Mouse (Mus musculus) adrenal gland, postnatal 14 days (tissue): ENCODE measurements around the gene Atf7ip. TPM values are rescaled to one million over a fixed set of nuclear protein-coding genes. Genes with fewer than 3 reads are reported as not detected.

Experiments used
- DNase-seq: peaks from one replicate; pipeline ENCODE4 v3.0.0; 2021; ENCODE audit warnings: mixed read lengths
- total RNA-seq: library from RNA; stranded (reverse); gene quantifications from 2 replicates; pipeline ENCODE4 v1.2.3, GENCODE M21; 2021

Gene Atf7ip
- total RNA-seq, 1 experiment from 2014 or later, result 82.0 TPM

DNA sequence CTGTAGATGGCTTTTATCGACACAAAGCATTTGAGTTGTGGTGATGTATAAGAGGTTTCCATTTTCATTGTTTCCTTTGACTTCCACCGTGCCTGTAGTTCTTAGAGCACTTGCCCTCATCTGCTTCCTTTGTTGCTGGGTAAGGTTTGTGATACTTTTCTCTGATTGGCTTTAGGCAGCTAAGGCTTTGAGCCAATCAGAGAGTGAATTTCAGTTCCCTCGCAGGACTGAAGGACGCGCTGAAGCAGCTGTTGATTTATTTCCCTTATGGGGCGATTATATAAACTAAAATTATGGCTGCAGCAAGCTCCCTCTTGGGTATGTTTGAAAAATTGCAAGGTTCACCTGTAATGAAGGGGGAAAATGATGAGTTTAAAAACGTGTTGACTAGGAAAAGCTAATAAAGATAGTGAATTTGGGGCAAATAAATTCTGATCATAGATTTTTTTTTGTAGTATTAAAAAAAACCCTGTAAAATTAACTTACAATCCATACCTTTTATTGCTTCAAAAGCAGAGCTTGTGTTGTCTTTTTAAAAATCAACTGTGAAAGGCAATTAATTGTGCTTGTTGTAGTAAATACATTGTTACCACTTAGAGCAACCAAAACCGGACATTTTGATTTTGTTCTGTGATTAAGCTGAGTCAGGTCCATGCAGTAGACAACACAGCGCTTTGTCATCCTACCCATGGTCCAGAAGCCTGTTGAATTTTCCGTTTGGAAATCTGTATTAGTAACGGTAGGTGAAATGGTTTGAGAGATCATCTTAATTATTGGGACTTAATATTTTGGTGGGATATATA lies 48.0 kb downstream of the Atf7ip start:
- peak; percentile 59 for DNase-seq

DNA sequence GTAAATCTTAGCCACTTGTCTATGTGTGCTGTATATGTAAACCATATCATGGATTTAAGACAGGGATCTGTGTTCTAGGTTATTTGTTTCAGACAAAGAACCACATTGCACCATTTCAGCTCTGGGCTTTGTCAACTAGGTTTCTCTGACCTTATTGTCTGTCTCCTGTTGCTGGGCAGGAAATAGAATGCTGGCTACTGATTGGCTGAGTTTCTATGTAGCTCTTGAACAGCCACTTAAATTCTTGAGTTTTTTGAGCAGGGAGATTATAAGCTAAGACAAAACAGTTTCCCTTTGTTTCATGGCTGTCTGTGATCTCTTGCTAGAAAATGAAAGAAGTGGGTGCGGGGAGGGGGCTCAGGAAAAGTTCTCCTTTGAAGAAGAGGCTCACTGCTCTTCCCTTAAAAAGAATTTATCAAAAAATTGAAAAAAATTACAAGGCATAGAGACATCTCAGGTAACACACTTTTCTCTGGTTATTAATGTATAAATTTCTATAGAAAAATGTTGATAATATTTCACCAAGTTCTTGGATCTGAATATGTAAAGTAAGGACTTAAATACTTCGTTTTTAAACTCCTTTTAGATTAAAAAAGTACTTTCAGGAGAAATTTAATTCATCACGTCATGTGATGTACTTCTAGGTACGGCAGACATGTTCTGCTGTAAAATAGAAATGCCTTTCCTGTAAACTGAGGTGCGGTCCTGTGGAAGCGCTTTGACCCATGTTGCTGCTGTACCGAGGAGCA lies 49.0 kb downstream of the Atf7ip start:
- DNase-seq, result peak; percentile 68

DNA sequence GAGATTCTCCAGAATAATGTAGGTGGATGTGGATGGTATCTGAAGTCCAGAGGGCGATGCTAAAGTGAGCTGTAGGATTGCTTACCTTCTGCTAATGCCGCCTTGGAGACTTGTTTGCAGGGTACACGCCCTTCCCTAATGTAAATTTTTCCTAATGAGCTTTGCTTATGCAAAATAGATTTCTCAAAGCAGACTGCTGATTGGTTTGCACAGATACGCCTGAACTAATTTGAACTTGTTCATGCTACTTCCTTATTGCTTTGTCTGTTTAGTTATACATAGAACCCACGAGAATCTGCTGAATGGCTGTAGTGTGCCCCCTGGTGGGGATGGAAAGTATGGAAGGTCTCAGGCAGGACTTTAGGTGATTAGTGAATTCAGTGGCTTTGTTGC lies 49.6 kb downstream of the Atf7ip start:
- DNase-seq, result peak; percentile 81

DNA sequence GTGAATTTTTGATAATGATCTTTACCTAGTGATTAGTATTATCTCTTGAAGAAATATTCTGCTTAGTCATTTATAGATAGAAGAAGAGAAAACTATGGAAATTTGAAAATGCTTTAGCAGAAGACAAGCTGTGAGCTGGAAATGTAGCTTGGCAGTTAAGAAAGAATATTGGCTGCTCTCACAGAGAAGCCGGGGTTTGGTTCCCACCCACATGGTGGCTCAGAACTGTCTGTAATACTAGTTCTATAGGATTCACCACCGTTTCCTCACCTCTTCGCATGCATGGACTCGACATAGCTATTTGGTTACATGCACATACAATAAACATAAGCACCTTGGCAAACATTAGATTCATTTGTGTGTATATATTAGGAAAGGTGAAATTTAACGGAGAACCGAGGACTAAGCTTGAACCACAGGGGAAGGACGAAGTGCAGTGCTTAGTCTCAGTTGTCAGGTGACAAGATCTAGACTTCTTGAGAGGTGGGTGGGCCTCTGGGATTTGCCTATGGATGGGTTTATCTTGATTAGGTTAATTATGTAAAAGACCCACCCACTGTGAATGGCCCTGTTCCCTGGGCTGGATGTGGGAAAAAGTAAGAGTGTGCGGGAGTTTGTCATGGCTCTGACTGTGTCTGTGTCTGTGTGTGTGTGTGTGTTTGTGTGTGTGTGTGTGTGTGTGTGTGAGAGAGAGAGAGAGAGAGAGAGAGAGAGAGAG lies 52.5 kb downstream of the Atf7ip start:
- DNase-seq, result no peak

DNA sequence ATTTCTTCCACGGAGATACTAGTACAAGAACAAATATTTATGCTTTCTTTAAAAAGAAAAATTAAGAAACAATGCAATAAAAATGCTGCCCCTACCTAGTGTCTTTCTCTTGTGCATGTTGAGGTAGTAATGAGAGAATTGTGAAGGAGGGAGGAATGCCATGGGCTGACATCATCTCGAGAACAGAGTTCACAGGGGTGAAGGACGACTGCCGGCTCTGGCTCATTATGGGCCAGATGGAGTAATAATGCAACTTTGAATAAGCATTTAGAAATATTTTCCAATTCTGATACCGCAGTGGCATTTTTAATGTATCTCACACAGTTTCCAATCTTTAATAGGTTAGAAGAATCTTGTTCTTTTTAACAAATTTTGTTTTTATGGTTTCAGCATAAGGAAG lies 60.0 kb downstream of the Atf7ip start:
- peak; percentile 32 for DNase-seq

DNA sequence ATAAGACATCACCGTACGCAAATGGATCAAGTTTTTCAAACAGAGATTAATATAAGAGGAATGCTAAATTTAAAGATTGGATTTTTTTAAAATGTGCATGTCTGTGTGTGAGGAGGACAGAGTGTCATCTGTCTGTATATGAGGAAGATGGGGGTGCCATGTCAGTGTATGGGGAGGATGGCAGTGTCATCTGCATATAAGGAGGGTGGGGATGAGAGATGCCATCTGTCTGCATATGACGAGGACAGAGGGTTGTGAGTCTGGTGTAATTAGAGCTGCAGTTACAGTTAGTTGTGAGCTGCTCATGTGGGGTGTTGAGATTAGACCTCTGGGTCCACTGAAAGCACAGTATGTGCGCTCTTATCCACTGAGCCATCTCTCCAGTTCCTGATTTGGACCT lies 84.8 kb downstream of the Atf7ip start:
- no peak for DNase-seq

DNA sequence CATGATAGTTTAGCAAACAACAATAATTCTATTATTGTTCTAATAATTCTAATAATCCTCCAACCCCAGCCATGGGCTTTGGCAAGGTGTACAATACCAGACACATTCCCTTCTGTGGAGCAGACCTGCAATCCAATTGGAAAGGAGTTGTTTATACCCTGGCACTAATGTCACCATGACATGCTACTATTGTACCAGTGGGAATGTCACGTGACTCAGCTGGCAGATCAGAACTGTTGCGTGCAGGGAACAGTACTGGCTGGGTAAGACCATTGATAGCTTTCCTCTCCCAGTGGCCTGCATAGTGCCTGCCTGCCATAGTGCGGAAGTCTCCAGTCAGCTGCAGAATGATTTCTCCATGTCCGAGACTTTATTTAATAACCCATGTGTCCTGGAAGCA lies 88.6 kb downstream of the Atf7ip start:
- no peak for DNase-seq

DNA sequence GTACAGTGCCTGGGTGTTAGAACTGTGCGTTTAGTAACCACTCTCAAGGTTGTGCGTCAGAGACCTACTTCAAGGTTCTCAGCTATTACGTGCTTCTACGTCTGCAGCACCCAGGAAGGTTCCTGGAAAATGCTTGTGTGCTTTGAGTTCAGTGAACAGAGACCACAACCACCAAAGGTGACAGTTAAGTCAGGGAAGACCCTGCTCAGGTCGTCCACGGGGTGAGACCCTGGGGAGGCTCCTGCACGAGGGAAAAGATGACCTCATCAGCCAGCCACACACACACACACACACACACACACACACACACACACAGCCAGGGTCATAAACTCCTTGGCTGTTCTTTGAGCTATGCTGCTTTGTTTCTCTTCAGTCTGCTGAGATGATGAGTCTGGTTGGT lies 96.6 kb downstream of the Atf7ip start:
- peak; percentile 18 for DNase-seq

DNA sequence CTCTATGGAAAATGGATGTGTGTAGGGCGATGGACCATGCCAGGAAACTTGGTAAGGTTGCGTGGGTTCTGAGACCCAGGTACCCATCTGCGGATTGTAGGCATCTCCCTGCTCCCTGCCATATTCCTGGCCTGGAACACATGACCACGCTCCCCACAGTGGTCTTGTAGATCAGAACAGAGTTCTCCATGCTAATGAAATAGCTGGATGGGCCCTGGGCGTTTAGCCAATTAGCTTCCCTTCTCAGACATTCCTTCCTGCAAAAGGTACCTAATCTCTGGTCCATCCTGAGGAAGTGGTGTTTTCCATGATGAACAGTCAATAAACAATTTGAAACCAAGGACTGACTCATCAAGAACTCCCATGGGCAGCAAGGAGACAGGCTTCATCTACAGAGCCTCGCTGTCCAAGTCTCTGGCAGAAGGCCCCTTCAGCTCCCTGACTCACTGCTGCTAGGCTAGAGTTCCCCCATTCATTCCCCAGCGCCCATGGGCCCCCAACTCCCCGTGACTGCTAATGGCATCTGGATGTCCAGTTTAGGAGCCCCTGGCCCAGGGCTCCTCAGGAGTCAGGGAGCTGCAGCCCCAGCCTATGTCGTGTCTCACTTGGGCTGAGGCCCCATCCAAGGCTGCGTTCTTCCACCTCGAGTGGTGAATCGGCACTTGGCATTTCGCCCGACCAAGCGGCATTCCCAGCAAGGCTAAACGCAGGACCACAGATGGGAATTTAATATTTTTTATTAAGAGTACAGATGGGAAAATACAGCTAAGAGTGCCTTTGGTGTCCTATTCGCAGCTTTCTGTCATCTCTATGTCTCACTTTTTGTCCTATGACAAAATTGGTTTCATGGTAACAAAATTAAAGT lies 105.6 kb downstream of the Atf7ip start:
- peak; percentile 78 for DNase-seq

DNA sequence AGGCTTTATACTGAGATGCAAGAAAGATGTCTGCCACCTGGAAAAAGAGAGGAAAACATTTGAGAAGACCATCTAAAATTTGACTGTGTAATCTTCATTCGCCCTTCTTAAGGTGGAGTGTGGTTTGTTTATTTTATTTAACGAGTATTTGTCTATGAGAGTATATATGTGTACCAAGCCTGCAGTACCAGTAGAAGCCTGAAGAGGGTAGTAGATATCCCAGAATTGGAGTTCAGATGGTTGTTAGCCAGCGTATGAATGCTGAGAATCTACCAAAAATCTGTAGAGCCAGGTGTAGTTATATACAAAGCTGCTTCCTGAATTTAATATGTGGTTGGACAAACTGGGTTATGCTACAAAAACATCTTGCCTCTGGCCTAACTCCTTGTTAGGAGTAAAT lies 106.3 kb downstream of the Atf7ip start:
- no peak for DNase-seq

DNA sequence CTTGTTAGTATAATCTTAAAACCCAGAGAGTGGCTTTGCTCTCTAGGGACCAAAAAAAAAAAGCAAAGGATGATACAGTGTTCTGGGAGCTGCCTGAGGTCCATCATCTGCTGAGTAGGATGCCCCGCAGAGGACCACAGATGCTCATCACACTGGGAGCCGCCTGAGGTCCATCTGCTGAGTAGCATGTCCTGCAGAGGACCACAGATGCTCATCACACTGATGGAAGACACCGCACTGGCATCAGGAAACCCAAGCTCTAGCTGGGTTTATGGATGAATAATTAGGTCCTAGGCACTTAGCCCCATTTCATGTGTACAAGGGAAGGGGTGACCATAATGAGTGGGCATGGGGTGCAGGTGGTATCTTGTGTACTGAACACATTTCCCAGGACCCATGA lies 108.2 kb downstream of the Atf7ip start:
- DNase-seq, result no peak

DNA sequence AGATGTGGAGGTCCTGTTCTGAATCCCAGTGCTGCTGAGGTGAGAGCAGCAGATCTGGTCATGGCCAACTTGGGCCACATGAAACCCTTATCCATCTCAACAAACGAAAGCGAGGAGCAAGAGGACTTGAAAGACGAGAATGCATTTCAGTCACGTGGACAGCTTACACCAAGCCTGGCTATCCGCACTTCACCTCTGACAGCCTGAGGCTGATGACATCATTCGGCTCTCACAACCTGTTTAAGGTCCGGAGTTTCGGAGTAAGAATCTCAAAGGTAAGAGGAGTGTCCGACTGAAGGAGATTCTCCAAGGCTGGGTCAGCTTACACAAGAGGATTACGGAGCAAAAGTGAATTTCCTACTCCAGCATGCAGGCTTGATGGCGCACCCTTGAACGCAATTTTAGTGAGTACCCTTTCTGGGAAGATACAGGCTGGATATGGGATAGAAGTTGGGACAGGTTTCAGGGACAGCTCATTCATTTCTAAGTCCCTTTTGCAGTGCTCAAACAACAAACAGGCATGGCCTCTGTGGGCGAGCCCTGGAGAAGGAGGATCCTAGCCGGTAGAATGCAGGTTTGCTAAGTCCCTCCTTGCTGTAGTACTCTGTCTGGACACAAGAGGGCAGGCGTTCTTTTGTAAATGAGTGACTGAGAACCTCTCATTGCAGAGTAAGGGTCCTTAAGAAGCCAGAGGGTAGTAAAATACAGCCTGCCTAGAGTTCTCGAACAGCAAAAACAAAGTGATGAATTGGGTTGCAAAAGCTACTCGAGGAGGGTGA lies 114.6 kb downstream of the Atf7ip start:
- peak; percentile 83 for DNase-seq

DNA sequence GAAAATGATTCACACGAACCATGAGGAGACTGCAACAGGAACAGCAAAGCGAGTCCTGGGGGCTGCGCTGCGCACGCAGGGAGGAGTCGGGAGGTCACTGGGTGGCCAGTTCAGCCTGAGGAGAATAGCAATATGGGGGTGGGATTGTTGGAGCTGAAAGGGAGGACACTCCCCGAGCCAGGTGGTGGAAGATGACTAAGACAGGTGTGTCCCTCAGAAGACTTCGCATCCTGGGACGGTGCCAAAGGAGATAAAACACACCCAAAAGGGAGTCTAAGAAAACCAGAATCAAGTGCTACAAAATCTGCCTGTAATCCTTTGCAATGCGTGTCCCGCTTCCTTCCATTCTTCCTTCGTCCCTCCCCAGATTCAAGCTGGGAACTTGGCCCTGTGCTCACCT lies 119.5 kb downstream of the Atf7ip start:
- no peak for DNase-seq

DNA sequence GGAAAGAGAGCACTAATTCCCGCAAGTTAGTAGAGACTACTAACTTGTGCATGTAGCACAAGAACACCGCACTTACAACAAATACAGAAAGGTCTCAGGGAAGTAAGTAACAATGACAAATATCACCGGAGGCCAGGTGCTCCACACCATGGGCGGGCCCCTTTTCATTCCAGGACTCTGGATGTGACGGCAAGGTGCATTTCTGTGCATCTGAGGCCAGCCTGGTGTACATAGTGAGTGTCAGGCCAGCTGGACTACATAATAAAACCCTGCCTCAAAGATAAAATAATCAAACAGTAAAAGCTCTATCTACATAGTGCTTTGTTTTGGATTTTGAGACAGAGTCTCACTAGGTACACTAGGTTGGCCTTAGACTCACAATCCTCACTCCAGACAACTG lies 123.7 kb downstream of the Atf7ip start:
- no peak for DNase-seq

DNA sequence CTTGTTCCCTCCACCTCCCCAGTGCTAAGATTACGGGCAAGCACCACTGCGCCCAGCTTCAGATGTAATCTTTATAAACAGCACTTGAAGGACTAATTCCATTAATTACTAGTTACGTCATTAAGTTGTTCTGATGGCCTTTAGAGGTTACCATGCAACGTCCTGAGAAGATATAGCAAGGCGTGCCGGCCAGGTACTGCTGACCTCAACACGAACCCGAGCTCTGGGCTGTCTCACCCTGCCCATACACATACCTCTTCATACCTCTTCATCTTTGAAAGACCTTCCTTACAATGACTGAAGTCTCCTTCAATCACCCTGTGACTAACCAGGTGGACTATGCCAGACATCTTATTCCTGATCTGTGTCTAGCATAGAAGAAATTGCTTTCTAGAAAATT lies 125.6 kb downstream of the Atf7ip start:
- DNase-seq, result no peak

DNA sequence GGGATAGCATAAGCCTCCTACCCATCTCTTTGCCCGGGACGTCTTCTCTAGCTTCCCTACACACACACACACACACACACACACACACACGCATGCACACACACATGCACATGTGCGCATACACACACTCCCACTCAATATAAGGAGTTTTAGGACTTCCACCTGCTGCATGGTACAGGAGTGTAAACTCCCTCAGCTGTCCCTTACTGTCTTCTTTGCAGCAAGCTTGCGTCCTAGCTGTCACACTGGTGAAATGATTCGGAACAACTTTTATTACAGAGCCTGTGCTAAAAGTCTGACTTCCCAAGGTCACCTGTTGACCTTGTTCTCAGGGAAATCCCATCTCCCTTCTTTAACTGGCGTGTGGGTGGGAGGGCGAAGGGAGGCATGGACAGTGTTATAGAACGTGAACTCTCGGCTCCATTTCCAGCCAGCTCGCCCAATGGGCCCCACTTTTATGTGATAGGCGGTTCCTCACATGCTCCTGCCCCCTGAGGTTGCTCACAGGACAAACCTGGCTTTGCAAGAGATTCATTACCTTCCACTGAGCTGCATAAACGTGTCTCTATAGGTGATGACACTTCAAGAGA lies 126.1 kb downstream of the Atf7ip start:
- no peak for DNase-seq

DNA sequence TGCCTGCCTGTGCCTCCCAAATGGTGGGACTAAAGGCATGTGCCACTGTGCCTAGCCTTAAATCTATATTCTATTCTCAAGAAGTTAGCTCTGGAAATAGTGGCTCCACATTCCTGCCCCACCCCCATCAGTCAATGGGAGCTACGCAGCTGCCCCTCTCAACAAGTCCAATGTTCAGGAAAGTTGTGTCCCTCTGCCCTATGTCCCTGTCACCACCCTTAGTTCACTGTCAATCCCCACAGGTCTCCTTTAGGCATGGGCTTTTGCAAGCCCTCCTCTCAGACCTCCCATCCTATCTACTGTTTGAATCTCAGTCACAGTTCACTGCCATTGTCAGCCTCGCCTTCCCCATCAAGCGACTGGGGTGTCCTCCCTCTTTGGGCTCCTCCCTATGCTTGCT lies 127.2 kb downstream of the Atf7ip start:
- DNase-seq, result no peak

DNA sequence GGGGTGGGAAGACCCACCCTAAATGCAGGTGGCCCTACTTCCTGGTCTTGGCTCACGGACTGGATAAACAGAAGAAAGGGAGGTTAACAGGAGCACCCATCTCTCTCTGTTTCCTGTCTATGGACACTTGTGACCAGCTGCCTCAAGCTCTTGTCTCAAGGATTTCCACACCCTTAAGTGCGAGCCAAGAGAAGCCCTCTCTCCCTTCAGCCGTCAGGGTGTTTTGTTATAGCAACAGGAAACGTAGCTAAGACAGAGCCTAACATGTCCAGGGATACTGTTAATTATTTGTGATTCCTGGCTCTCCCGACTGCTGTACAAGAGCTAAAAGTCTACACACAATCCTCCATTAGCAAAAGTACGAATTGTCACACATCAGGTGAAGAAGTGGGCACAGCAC lies 127.8 kb downstream of the Atf7ip start:
- no peak for DNase-seq

DNA sequence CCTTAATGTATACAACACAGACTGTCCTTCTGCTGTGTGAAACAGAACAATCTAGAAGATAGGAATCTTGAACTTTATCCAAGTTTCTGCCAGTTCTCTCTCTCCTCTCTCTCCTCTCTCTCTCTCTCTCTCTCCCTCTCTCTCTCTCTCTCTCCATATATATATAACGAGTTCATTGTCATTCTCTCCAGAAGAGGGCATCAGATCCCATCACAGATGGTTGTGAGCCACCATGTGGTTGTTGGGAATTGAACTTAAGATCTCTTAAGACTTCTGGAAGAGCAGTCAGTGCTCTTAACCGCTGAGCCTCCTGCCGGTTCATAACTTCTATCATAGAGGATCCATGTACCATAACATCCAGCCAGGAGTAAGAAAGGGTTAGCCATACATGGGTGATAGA lies 129.0 kb downstream of the Atf7ip start:
- no peak for DNase-seq

DNA sequence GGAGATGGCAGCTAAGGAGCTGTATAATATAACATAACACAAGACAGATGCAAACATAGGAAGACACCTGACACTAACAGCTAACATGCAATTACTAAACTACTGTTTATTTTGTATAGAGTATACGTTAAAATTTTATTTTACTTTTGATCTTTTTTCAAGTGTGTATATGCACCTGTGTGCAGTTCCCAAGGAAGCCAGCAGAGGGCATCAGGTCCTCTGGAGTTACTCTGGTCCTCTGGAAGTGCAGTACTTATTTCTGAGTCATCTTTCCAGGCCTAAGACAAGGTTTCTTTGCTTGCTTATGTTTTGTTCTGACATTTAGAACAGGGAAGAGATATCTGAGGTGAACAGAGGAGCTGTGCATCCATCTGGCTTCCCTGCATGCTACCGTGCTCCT lies 138.2 kb downstream of the Atf7ip start:
- DNase-seq, result peak; percentile 42

DNA sequence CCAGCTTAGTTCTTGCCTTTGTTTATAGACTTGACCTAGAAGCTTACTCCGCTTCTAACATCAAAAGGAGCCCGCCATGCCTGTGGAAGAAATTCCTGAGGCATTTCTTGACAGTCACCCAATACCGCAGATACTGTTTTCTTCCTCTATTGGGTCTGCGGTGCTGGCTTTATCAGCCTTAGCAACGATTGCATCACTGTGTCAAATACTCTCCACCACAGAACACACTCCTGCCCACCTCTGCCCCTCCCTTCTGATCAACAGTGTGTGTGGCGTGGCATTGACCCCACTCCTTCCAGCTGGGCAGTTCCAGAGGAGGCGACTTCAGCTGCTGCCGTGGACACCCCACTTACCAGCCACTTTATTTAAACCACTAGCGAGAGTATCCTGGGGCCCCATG lies 139.8 kb downstream of the Atf7ip start:
- DNase-seq, result no peak
